Mouse (Mus musculus): Measurements from ENCODE around the gene Cyp2e1.
"Not testable (repeated sequence)": the region's sequence is repeated elsewhere in the genome, so short reads cannot be mapped to it uniquely, and the experiment has no call there.

Gene Cyp2e1

GRCm38 (mm10) chr7:140763447-140764020, at the start of gene Cyp2e1:
Gene Cyp2e1, plus strand, starts transcription at chr7:140763739.
- no peak for DNase-seq (ENCODE audit: low spot score in 2 of 2)

GRCm38 (mm10) chr7:140717155-140718055, 46.1 kb upstream of the Cyp2e1 start:
- no peak for DNase-seq (ENCODE audit: low spot score in 2 of 2)

- no peak for DNase-seq (ENCODE audit: low spot score in 2 of 2)
These were observed 42.4 kb upstream of the Cyp2e1 start for GRCm38 (mm10) chr7:140721095-140721494.

DNA sequence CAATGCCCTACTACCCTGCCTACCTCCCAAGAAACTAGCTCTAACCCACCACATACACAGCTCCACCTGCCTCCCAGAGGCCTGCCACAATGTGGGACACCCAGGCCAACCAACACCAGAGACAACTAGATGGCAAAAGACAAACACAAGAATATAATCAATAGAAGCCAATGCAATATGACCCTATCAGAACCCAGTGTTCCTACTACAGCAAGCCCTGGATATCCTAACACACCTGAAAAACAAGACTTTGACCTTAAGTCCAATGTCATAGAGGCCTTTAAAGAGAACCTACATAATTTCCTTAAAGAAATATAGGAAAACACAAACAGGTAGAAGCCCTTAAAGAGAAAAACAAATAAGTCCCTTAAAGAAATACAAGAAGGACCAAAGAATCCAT, 38.0 kb upstream of the Cyp2e1 start:
- no peak for DNase-seq (ENCODE audit: low spot score in 2 of 2)

DNA sequence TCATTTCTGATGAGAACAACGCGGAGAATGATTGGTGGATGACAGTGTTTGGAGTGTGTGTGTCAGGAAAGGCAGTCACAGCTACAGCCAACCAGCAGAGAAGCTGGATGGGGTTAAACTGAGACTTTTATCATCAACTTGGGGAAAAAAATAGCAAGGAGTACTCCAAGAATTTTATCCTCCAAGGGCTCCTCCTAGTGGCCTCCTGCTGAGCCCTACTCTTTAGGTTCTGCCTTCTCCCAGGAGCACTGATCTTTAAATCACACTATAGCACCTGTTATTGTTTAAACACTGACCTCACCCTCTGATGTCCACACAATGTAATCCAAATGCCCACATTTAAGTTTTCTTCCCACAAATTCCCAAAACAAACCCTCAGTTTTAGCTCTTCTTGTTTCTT, 30.4 kb upstream of the Cyp2e1 start:
- DNase-seq (ENCODE audit: low spot score in 2 of 2): no peak

DNA sequence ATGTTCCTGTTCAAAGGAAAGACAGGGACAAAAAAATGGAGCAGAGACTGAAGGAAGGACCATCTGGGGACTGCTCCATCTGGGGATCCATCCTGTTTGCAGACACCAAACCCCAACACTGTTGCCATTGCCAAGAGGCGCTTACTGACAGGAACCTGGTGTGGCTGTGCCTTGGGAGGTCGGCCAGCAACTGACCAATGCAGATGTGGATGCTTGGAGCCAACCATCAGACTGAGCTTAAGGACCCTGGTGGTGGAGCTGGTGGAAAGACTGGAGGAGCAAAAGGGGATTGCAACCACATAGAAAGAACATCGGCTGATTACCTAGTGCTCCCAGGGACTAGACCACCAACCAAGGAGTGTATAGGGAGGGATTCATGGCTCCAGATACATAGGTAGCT, 16.1 kb upstream of the Cyp2e1 start:
- no peak for DNase-seq (ENCODE audit: low spot score in 2 of 2)

DNA sequence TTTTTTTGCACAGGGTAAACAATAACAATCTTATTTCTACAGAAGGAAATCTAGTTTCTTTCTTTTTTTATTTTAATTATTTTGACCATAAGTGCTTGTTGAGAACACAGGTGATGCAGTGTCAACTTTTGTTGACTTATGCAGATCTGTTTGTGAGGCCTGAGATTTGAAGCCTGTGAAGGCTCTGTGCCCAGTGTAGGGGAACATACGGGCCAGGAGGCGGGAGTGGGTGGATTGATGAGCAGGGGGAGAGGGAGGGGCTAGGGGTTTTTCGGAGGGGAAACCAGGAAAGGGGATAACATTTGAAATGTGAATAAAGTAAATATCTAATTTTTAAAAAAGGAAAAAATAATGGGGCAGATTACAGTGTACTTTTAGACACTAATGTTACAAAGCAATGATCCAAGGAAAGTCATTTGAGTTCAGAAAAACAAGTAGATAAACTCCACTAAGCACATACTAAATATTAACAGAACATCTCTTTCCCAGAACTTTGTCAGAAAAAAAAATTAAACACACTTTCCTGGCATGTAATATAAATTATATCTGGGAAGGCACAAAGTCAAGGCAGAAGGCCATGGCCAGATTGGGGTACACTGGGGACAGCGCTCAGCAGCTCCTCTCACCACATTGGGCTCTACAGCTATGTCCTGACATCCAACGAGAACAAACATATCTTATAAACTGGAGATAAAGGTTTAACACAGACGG, 15.3 kb upstream of the Cyp2e1 start:
- DNase-seq (ENCODE audit: low spot score in 2 of 2): no peak

DNA sequence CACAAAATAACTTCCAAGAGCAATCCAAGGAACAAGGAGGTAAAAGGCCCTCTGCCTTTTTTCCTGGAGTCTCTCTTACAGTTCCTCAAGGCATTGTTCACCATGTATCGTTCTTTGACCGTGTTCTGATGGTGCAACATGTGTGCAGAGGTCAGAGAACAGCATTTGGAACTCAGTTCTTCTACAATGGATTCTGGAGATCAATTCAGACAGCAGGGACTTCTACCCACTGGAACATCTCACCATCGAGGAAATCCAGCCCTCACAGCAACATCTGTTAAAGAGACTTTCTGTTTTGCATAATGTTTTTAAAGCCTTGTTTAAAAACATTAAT, 14.7 kb upstream of the Cyp2e1 start:
- DNase-seq (ENCODE audit: low spot score in 2 of 2): no peak

DNA sequence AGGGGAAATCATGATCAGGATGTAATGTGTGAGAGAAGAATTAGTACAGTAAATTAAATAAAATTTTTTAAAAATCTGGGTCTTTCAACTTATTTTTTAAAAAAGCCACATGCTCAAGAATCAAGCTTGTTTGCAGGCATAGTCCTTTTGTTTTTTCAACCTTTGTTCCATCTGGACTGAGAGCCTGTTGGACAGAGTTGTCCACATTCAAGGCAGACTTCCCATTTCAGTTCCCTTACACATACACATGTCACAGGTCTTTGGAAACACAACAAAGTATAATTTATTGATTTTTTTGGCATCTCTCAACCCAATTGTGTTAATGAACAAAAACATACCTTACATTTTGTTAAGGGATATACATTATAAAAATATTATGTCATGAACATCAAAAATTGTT, 9.0 kb upstream of the Cyp2e1 start:
- no peak for DNase-seq (ENCODE audit: low spot score in 2 of 2)

GRCm38 (mm10) chr7:140756151-140756854, 7.2 kb upstream of the Cyp2e1 start:
- no peak for DNase-seq (ENCODE audit: low spot score in 2 of 2)

DNA sequence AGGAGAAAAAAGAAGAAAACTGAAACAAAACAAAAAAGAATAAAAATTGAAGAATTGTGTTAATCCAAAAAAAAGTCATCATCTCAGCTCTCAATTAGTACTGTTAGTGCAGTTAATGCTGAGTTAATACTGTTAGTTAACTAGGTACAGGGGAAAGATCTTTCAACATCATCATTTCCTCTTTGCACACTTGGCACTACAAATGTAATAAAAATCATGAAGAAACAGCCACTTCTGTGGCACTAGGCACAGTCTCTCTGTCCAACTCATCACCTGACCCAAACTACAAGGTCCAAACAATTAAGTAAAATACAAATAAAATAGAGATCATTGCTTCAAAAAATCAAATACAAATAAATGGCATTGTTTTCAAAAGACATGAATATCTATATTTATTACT, 2.9 kb upstream of the Cyp2e1 start:
- no peak for DNase-seq (ENCODE audit: low spot score in 2 of 2)

DNA sequence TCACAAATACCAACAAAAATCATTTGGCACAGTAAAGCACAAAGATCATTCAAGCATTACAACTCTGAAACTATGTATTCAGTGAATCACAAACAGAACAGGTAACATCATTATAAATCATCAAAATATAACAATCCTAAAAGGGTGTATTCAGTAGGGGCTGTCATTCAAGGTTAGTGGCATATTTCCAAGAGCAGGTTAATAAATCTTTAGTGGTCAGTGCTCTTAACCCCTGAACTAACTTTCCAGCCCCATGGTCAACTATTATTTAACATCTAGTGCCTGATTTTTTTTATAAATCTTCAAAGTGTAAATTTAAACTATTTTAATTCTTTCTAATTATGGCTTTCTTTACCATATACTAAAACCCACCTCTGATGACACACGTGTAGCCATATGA, 1.9 kb downstream of the Cyp2e1 start:
- DNase-seq (ENCODE audit: low spot score in 2 of 2): not testable (repeated sequence)

DNA sequence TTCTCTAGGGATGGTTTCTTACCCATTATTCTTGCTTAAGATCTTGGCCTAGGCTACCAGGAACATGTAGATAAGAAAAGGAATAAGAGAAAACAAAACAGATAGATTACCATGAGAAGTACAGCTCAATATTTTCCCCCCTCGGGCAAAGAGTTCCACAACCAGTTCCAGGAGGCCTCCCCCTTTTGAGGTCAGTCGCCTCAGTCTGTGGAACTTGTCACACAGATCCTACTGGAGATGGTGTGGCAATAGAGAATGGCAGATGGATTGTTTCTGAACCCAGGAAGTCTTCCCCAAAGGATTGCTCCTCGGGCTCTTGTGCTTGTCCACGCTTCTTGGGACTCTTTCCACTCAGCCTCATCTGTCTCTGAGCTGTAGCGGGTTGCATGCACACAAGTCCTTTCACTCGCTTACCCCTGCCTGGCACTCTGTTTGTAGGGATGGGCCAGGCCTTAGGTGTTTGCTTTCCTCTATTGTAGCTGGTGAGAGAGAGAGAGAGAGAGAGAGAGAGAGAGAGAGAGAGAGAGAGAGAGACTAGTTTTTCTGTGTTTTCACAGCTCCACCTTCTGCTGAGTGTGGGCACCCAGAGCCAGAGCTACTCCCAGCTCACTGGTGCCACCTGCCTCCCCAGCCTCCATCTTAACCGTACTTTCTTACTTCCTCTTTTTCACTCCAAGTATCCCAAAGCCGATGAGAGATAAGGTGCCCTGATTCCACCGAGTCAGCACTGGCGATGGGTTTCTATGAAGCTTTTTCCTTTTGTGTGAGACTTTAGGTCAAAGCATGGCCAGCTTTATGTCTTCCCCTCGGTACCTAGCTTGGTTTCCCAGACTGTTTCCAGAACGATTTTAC, 2.6 kb downstream of the Cyp2e1 start:
- DNase-seq (ENCODE audit: low spot score in 2 of 2): no peak

DNA sequence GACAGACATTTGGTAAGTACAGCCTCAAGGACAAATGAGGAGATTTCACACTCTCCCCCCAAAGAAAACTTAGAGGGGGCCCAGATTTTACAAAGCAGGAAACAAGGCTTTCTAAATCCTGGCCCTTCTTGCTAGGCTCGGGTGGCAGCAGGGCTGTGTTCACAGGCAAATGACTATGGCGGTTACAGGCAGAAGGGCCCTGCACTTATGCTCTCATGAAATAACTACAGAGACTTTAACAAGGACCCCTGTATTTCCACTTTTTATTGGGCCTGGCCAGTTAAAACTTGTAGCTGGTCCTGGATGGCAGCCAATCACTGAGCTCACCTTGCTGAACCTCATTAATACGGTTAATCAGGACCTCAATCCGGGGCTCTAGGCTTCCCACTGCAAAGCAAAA, 17.0 kb downstream of the Cyp2e1 start:
- no peak for DNase-seq (ENCODE audit: low spot score in 2 of 2)

DNA sequence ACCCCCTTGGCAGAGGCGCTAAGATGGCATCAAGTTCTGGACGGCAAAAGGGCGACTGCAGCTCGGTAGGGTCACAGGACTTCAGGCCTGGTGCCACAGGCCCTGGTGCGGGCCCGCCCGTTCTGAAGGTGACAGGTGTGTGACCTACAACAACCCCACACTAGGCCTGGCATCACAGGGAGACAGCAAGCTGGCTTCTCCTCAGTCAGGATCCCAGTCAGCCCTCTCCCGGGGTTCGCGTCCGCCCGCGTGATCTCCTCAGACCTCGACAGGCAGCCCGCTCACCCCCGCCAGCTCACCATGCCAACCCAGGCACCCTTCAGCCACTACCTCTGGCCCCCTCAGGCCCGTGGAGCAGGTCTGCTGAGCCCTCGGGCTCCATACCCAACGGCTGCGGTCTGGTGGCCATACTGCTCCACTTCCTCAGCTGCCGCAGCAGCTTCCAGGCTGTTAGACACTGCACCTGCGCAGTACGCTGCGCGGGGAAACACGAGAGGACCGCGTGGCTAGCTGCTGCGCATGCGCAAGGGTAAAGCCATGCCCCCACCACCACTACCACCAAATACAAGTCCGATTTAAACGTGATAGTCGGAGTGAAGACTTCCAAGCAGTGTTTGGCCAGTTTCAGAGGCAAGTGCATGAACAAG, 24.0 kb downstream of the Cyp2e1 start, which contains the start of gene Syce1:
Syce1 (minus strand) TSS at position 447 of the 647 bp plus-strand sequence.
- no peak for DNase-seq (ENCODE audit: low spot score in 2 of 2)

GRCm38 (mm10) chr7:140788053-140788435, 24.5 kb downstream of the Cyp2e1 start:
- DNase-seq (ENCODE audit: low spot score in 2 of 2): no peak

DNA sequence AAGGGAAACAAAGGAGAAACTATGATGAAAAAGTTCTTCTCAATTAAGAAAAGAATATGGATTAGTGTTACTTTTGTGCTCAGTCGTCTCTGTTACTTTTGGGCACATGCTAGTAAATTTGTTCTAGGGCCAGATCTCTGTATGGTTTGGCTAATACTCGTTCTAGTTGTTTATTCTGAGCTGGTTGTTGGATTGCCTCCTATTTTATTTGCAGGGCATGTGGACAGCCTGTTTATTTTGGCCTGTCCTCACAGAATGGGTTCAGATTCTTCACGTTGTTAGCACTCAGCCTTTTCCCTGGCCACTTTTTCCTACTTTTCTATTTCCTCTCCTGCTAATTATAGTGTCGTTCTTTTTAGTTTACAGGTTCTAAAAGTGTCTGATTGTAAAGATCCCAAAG, 30.0 kb downstream of the Cyp2e1 start:
- no peak for DNase-seq (ENCODE audit: low spot score in 2 of 2)

GRCm38 (mm10) chr7:140797619-140798018, 34.1 kb downstream of the Cyp2e1 start:
- DNase-seq (ENCODE audit: low spot score in 2 of 2): no peak

DNA sequence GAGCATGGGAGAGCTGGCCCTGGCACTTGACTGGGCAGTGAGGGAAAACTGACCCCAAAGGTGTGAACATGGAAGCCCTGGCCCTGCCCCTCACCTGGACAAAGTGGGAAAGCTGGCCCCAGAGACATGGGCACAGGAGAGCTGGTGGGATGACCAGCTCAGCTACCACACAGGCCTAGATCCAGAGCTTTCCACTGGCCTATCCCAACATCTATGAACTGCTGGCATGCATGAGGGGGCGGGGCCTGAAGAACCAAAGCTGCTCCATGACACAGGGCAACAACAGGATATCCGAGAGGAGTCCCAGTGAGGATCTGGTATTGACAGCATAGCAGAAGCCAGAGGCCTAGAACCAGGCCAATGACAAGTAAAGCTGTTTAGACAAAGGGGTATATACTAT, 34.7 kb downstream of the Cyp2e1 start:
- DNase-seq (ENCODE audit: low spot score in 2 of 2): no peak

DNA sequence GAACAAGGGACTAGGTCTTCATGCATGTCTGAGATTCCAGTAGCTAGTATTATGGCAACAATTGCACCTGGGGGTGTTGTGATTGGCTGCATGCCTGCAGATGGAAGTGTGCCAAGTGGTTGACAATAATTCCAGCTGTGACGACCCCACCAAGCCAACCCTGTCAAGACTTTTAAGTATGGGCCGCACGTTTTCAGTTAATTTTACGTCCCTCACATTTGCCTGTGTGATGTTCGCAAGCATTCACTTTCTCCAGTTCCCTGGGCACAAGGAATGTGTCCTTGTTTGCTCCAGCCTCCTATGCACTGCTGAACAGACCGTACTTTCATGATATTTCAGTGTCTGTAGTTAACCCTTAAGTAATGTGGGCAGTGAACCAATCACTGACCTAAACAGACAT, 39.1 kb downstream of the Cyp2e1 start:
- no peak for DNase-seq (ENCODE audit: low spot score in 2 of 2)

- peak in 1 of 2 experiments; percentile 11 for DNase-seq (ENCODE audit: low spot score in 2 of 2)
These were observed 42.2 kb downstream of the Cyp2e1 start for GRCm38 (mm10) chr7:140805704-140806103.

All from urinary bladder, adult 18-20 months (tissue).